Mouse (Mus musculus) skeletal muscle tissue, adult 2 months (tissue): ENCODE data around the gene Synpo2.
A peak's percentile ranks its signal among the peaks of the same experiment; 100 is the strongest.

Source experiments
- DNase-seq: peaks from one replicate; pipeline ENCODE4 v3.0.0-alpha.2; 2012; ENCODE audit warnings: low read depth, low spot score

Synpo2 gene

DNA sequence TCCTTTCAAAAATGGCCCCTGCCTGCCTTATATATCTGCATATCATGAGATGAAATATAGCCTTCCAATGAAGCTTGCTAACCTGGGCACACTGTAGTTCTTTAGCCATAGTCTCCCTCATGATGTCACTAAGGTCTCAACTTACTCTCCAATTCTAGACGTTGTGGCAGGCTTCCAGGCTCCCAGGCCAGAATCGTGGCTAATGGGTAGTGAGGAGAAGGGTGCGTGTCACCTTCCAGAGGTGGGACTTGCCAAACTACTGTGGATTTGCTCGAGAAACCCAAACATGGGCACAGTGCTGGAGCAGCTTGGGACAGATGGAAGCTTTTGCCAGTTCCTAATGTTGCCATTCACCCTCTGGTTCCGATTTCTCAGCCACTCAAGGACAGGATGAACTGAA is 69.5 kb downstream of the Synpo2 start:
- DNase-seq: no peak

DNA sequence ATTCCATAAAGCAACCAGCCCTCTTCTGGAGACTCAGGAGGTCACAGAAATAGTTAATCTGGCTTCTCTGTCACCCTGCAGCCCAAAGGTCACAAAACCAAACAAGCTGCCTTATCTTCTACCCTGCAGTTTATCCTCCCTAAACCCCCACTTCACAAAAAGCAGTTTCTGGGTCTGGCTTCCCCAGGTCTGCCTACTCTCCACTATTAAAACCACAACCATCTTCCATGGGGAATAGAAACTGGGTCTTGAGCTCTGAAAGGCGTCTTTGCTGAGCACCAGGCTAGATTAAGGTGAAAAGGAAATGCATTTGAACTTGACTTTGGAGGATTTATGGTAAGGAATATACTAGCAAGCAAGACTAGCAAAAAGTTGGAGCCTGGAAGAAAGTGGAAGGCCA is 71.8 kb downstream of the Synpo2 start:
- DNase-seq: no peak

DNA sequence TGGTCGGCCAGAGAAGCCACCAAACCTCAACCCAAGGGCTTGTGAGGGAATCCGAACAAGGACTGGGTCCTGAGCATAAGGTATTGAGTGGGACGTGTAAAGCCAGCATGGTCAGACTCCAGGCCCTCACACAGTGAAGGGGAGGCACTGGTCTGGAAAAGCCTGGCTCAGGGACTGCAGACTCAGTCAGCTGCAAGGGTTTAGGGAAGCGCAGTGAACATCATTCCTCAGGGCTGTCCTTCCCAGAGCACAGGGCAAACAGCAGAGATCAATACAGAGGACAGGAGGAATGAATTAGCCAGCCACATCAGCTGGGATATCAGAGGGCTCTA is 72.8 kb downstream of the Synpo2 start:
- no peak for DNase-seq

DNA sequence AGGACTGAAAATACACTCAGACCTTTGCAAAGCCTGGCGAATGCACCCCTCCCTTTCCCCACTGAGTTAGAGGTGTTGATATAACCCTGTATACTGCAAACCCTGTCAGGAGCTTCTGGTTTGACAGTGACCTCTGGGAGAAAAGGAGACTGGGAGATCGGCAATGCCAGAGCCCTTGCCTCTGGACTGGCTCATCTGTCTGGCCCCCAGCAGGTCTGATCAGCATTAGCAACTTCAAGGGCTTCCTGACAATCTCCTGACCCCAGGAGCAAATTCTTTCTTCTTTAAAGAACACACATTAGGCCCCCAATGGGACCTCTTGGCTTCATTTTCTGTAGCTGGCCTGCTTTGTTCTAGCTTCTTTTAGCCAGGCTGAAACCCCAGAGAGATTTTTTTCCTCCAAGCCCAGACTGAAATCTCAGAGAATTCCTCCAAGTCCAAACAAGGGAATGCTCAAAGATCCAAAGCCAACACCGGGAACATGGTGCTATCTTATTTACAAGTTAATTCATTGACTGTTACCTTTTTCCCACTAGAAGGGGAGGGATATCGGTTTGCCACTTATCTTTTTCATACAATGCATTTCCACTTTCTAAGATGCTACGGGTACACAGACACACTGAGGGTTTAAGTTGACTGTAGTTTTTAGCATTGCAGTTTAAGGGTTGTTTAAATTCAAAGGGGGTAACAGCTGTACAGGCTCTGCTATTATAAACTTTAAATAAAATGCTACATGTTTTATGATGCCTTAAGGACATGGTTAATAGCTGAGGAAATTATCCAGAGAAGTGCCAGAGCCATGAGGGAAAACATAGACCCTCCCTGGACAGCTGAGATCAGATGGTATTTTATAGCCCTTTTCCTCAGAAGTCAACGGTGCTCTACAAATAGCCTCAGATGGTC is 73.4 kb downstream of the Synpo2 start:
- no peak for DNase-seq

DNA sequence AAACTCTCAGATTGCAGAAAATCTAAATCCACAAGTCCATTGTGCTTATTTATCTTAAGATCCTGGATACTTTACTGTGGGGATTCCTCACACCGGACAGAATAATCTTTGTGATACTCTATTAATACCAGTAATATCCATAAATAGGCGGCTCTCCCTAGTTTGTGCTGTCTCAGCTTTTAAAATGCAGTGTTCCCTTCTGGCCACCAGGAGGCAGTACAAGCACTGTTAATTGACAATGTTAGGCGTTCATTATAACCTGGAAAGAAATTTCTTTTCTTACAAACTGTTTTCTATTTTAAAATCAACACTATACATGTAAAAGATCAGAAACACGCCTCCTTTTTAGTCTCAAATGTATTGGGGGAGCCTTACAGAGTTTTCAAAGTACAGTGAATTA is 75.2 kb downstream of the Synpo2 start:
- DNase-seq: no peak

DNA sequence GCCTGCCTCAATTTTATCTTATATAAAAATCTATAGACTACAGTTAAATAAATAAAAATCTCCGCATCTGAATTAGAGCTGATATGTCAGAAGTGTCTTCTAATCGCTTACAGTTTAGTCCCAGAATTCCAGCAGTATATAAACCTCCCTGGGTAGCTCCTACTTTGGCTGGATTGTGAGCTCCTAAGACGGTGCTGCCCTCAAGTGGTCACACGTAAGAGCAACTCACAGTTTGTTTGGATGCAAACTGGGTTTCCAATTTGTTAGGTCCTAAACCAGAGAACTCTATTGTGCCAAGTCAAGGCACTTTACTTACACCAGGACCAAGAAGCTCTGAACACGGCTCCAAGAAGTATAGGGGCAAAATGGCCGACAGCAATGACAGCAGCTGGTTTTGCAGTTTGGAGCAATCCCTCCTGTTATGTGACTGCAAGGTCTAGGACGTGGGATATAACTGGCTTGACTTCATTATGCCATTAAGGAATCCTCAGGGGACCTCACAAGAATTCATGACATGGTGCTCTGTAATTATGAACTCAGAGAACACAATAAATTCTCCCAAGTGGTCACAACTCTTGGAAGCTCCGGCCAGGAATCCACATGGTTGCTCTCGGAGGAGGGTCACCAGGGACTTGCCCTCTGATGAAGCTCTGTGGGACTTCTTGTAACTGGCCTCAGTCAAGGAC is 76.7 kb downstream of the Synpo2 start:
- peak; percentile 86 for DNase-seq

DNA sequence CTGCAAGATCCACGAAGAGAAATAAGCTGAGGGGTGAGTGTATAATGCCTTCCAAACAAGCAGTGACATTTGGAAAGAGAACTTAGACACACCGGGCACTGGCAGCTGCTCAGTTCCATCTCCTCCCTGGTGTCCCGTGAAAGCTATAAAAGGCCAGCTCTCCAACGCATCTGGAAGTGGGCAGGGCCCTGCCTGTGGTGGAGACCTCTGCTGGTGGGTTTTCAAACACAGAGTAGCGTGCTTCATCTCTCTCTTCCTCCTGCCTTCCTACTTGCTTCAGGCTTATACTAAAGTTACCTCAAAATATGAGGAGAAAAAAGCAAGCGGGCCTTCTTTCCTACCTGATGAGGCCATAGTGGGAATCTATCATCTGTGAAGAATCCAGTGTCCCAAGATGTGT is 77.4 kb downstream of the Synpo2 start:
- peak; percentile 85 for DNase-seq

DNA sequence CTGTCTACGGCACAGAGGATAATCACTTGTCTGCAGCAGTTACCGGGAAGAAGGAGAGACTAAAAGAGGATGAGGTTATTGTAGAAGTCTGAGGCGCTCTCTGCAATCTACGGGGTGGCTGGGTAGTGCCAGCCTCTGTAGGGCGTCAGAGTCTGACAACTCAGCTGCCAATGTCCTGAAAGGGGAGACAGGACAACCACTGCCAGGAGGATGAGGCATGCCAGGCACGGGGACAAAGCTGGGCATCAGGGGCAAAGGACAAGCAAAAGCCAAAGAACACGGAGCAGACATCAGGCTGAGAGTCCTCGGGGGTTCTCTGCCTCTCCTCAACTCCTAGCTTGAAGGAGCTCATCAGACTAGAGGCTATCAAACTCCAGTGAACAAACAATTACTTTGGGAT is 82.6 kb downstream of the Synpo2 start:
- DNase-seq: peak; percentile 91

DNA sequence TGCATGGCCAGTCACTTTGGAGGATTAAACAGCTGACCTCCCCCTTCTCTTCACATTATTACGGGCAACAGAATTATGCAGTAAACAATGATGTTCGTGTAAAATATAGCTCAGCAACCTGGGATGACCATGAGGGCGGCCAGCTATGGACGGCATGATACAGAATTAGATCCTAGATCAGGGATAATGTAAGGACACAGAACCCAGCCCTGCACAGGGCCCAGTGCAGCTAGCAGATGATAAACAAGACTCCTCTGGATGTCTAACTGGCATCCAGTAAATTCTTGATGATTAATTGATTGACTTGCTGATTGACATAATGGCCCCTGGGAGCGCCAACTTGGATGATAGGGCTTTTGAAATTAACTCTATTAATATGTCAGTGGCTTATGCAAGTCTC is 83.0 kb downstream of the Synpo2 start:
- peak; percentile 73 for DNase-seq

DNA sequence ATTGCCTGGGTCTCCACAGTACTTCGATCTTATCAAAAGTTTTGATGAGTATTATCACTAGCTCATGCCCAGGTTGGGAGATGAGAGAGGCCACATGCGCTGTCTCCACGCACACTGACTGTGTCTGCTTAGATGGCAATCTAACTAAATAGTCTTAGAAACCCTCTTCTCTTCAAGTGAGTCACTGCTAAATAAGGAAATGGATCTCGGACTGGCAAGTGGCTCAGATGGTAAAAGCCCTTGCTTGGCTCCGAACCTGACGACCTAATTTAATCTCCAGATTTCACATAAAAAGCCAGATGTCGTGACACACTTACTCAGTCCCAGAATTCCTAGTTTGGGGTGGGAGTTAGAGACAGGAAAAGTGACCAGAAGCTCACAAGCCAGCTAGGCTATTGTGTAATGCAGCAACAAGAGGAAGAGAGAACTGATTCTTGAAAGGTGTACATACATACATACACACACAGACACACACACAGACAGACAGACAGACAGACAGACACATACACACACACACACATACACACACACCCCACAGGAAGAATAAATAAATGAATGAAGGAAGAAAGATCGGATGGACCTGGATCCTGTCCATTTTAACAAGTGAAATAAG is 85.3 kb downstream of the Synpo2 start:
- no peak for DNase-seq

DNA sequence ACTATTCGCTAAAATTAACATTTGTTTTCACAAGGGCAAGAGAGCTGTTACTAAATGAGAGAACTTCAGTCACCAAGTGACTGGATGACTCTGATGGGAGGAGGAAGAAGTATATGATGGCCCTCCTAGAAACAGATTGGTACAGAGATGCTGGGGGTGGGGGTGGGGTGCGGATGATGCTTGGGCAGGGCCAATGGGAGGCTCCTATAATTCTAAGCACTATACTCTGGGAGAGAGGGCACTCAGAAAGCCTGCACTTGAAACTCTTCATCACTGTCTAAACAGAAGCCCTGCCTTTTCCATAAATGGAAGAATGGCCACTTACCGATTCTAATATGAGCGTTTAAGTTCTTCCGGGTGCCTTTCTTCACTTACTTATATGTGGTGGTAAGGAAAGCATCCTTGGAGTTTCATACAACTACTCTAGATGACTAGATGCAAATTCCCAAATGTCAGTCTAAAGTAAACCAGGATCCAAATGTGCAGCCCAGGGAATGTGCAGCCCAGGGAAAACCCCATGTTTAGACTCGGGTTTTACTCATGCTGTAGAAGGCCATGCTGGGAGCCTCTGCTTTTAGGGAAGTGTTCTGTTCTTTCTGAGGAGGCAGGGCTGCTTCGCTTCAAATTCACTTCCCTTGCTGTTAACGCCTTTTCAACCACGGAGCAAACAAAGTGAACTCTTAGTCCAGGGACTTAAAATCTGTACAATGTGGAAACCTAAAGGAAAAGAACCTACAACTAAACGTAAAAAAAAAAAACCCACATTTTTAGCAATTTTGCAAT is 86.4 kb downstream of the Synpo2 start:
- no peak for DNase-seq

DNA sequence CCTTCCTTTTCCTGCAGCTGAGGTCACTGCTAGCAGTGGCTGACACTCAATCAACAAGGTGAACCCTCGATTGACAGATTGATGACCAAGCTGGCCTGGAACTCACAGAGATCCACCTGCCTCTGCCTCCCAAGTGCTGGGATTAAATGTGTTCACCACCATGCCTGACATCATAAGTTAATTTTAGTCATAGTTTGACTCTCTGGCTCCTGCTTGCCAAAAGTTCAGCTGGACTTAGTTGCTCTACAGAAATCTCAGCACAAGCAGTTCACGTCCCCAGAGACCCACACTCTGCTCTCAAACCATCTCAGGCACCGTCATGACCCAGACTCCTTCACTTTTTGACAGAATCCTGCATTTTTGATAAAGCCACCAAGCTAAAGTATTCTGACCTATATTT is 87.3 kb downstream of the Synpo2 start:
- peak; percentile 50 for DNase-seq

DNA sequence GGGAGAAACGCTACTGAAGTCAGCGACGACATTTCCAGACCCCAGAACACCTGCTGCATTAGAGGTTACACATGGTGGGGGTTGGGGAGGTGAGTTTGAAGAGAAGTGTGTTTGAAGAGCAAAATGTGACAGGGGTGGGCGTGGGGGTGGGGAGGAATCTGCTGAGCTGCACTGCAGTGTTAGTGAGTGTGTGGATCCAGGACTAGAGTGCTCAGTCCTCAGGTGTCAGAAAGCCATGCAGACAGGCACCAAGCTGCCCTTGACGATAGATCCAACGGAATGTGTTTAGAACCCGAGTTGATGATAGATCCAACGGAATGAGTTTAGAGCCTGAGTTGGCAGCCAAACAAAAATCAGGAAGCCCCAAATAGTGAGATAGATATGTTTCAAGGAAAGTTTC is 89.4 kb downstream of the Synpo2 start:
- DNase-seq: no peak

DNA sequence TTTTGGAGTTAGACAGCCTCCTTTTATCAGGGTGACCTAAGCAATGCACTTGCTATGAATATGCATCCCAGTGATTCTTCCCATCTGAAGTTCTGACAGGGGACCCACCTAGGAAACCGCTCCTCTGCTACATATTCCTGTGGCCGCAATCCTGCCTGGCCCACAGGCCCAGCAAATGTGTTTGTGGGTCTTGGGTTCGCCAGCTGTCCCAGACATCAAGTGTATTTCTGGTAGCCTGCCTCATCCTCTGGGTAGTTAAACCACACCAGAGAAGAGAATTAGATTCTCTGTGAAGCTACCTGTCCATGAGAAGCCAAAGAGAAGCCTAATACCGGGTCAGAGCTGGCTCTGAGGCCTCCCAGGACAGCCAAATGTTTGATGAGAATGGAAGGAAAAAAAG is 90.0 kb downstream of the Synpo2 start:
- DNase-seq: no peak

DNA sequence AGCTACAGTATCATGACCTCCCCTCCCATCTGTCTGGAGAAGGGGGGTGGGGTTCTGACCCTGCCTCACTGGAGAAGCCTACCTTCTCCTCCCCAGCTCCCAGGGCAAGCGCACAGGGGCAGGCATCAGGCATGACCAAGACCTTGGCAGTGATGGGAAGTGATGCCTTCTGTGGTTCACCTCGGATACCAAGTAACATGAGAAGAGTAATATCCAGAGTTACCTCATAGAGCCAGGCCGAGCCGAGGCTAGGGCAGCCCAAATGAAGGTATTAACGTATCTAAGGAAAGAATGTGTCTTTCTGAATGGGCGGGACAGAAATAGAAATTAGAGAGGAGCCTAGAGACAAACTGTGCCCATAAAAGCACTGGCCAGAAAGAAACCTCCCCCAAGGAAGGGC is 92.5 kb downstream of the Synpo2 start:
- DNase-seq: peak; percentile 89

DNA sequence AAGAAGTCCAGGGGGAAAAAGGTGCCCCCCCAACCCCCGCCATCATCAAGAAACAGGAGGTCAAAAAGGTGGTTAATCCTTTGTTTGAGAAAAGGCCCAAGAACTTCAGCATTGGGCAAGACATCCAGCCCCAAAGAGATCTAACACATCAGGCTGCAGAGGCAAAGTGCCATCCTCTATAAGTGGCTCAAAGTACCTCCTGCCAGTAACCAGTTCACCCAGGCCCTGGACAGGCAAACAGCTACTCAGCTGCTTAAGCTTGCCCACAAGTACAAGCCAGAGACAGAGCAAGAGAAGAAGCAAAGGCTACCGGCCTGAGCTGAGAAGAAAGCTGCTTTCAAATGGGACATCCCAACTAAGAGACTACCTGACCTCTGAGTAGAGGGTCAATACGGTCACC is 93.7 kb downstream of the Synpo2 start:
- peak; percentile 66 for DNase-seq

DNA sequence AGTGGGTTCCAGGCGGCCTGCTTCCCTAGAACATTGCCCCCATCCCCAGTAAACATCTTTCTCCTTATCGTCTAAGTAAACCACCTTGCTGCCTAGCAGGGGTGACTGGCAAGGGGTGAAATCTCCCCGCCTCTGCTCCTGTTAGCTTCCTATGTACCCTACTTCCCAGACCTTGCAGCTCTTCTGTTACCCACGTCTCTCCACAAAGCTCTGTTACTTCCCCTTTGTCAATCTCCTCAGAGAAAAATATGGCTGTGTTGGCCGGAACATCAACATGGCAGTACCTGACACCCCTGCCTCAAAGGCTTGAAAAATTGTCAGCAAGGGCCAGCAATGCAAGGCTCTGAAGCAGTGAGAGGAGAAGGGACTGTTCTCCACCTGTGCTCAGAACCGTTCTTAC is 94.9 kb downstream of the Synpo2 start:
- DNase-seq: no peak

DNA sequence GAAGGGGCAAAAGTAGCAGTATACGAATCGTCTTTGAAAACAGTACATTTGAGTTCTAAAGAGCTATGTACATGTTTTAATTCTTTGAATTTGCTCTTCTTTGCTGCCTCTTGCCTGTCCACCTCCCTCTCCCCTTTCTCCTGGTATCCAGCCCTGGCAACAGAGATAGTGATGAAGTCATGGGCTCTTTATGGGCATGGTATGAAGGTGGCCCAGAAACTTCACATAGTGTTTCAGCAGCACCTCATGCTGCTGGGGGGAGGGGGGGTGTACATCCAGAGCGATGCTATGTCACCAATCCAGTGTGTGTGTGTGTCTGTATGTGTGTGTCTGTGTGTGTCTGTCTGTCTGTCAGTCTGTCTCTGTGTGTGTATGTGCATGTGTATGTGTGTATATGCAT is 95.8 kb downstream of the Synpo2 start:
- no peak for DNase-seq

DNA sequence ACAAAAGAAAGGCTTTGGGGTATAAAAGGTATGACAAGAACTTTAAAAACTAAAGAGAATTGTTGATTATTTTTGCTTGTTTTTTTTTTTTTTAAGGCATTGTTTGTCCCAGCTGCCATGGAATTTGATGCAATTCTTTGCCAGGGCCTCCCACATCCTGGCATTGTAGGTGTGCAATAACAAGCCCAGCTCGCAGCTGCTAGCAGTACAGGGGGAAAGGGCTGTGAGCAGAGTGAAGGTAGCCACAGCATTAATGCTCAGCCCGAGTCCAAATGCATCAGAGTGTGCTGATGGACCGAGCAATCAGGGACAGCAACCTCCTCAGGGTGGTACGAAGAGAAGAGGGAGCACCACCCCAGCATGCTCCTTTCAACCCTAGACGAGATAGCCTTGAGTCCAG is 96.3 kb downstream of the Synpo2 start:
- no peak for DNase-seq

DNA sequence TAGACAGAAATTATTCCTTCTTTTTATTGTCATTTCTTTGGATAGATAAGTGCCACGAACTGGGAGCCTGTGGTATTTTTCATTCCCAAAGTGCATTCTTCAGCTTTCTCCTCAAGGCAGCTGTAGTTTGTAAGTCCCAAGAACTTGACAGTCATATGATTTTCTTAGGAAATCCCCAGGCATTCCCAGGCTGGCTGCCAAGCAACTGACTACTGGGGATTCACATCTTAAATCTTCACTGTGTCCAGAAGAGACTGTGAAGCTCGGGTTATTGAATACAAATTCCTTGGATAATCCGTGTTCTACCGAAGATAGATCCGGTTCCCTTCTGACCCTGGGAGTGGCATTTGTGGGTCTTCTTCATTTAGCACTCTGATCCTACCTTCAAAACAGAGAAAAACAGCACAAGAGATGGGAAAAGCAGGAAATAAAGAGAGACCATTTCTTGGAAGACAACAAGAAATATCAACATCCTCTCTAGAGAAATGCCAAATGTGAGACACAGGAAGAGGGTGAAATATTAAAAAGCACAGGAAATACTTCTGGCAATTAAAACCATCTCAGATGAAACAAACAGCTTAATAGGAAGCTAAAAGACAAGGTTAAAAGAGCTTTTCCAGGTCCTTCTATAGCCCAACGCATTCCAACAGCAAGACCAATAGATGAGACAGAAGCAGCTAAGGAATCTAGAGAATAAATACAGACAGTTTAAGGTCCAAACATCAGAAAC is 97.5 kb downstream of the Synpo2 start:
- DNase-seq: peak; percentile 89

DNA sequence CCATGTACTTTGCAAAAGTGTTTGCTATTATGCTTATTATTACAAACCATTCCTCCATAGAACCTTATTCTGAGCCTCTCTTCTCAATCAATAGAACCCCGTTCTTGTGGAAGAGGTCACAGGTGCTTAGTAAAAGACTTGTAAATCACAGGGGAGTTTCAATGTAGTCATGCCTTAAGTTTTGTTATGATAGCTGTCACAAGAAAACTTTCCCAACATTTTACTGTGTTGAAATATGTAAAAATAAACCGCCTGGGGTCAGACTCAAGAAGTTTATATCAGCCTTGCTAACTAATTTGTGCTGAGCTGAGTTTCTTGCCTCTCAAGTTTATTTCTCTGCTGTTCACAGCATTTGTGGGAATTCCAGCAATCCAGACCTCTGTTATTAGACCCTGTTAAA is 103.8 kb downstream of the Synpo2 start:
- no peak for DNase-seq
